Mouse (Mus musculus) right cerebral cortex, postnatal 25 days (tissue): Measurements from ENCODE around the gene Bri3bp.
A peak's percentile ranks its signal among the peaks of the same experiment; 100 is the strongest.
"Not testable (repeated sequence)": the region's sequence is repeated elsewhere in the genome, so short reads cannot be mapped to it uniquely, and the experiment has no call there.

ENCODE experiments used
- DNase-seq: peaks from one replicate; pipeline ENCODE4 v3.0.0; 2022

Bri3bp gene

DNA sequence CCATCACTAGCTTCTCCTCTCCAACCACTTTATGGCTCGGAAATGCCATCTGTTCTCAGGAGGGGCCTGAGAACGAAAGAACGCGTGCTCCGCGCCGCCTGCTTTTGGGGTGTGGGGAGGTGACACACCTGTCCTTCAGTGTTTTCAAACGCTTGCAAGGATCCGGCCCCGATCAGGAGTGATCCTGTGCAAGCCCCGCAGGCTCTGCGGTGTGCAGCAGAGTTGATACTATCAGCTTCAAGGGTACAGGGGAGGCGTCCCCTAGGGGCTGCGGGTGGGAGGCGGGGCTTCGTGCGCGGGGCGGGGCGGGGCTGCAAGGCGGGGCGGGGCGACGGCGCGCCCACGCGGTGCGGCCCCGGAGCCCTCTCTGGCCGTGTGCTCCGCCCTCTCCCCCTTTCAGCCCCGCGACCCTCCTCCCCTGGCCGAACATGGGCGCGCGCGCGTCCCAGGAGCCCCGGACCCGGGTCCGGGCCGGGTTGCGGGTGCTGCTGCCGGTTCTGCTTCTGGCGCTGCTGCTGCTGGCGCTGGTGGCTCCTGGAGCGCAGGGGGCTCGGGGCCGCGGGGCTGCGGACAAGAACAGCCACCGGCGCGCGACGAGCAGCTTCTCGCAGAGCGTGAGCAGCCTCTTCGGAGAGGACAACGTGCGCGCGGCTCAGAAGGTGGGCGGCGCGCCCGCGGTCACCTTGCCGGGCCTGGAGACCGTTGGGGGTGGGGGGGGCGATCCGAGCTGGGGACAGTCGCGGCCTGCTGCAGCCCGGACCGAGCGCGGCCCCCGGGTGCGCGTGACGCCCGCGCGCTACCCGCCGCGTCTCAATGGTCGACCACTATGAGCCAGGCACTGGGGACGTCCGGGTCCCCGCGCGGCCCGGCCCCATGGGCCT, at the start of gene Bri3bp:
Bri3bp (plus strand) TSS at position 335 of the 881 bp plus-strand sequence.
- peak; percentile 55 for DNase-seq

DNA sequence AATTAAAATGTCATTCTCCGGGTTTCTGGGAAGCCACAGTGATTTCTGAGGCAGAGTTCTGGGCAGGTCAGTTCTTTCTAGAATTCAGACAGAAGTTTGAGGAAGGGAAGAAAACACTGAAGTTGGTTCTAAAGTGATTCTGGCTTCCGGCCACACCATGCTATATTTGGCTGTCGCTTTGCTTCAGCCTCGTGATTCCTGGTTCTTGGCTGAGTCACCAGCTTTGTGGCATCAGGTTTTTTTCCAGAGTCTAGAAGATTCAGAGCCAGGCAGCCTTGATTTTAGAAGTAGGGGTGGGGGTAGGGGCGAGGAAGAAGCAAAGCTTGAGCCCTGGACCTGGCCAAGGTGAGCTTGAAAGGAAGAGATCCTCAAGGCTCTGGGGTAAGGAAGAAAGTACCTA, 49.8 kb upstream of the Bri3bp start:
- peak; percentile 84 for DNase-seq

DNA sequence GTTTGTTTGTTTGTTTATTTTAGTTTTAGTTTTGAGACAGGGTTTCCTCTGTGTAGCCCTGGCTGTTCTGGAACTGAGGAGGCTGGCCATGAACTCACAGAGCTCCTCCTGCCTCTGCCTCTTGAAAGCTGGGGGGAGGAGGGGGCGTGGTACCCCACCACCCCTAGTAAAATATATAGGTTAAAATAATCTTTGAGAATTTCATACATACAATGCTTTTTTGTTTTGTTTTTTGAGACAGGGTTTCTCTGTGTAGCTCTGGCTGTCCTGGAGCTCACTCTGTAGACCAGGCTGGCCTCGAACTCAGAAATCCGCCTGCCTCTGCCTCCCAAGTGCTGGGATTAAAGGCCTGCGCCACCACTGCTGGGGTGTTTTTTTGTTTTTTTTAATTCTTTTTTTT, 49.2 kb upstream of the Bri3bp start:
- DNase-seq, result not testable (repeated sequence)

DNA sequence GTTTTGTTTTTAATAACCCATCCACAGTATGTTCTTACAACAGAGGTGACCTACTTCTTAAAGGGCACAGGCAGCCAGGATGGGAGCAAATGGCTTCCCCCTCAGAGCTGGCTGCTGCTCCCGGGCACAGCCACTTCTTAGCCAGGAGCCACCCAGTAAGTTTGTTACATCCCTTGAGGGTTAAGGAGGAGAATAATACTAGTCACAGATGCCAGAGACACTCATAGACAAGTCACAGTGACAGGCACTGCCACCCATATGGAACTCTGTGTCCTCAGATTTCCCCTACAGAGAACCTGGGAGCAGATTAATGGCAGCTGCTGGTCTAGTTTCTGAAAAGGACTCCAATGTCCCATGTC, 48.8 kb upstream of the Bri3bp start:
- DNase-seq, result no peak

DNA sequence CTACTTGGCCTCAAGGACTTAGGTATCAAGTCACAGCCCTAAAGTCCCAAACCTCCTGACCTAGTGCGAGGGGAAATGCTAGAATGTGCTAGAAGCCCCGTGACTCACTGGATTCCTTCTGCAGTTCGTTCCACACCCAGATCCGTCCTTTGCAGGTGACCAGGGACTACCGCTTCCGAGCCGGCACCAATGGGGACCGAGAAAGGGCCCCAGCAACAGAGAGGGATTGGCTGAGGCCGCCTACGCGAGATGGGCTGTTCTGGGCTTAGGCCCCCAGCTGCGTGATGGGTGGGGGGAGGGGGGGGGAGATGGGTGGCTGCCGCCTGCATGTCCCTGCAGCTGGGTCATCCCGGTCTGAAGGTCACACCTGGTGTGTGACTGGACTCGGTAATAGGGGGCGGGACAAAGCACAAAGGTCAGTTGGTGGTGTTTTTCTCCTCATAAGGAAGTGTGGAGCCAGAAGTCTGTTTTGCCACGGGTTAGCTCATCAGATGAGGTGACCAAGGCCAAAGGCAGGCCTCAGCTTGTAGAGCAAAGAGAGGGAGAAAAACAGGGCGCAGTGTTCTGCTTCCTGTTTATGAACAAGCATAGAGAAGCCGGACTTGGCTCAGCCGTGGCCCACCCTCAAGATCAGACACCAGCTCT, 48.3 kb upstream of the Bri3bp start:
- DNase-seq, result peak; percentile 94

DNA sequence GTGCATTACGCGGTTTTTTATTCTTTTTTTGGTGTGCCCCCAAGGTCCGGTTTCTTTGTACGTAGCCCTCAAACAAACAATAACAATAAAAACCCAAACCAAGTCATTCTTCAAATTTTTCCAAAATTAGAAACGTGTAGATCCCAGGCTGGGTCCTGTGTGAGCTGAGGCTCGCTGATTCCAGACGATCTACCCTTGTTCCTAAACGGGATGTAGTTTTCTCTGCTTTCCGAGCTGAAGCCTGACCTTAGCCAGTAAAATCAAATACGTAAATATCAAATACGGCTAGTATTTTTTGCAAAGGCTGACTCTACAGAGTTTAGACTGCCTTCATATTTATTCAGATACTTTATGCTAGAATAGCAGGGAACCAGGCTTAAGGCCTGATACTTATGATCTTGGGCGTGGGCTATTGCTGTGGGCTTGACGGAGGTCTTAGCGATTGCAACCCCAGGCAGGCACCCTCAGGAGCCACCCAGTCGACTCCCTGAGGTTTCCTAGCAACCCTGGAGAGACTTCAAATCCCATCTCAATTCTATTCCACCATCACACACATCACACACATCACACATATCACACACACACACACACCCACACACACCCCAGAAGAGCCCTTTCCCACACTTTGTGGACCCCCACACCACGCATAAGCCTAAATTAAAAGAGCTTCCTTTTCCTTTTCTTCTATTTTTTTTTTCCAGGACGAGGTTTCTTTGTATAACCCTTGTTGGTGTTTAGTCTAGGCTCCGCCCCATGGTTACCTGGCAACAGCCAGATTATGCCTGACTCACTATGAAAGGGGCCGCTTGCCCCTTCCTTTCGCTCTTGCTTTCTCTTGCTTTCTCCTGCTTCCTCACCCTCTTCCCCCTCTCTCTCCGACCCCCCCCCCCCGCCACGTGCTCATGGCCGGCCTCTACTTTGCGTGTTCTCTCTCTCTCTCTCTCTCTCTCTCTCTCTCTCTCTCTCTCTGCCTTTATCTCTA, 47.5 kb upstream of the Bri3bp start:
- DNase-seq, result peak; percentile 68

DNA sequence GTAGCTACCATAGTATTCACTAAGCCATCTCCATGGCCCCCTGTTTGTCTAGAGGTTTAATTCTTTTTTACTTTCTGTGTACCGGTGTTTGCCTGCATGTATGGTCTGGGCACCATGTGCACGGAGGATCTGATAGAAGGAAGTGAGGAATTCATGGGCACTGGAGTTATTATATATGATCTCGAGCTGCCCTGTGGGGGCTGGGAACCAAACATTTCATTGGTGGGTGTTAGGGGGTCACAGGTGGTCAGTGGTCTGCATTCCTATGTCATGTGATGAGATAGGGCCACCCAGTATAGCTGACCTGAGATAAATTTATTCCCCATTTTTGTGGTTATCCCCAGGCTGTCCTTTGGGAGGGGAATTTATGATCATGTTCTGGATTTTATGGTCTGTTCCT, 46.4 kb upstream of the Bri3bp start:
- DNase-seq, result no peak

DNA sequence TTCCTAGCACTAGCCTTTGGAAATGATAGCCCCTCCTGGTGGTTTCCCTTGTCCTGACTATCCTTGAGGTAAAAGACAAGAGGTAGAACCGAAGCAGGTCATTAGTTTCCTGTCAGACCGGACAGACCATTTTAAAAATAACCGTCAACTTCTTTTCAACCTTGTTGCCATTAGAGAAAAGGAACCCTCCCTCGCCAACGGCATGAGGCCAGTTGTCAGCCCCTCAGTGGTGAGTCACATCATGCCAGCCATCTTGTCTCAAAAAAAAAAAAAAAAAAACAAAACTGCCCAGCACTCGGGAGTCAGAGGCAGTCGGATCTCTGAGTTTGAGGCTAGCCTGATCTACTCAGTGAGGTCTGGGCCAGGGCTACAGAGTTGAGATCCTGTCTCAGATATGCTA, 40.5 kb upstream of the Bri3bp start:
- DNase-seq, result no peak

DNA sequence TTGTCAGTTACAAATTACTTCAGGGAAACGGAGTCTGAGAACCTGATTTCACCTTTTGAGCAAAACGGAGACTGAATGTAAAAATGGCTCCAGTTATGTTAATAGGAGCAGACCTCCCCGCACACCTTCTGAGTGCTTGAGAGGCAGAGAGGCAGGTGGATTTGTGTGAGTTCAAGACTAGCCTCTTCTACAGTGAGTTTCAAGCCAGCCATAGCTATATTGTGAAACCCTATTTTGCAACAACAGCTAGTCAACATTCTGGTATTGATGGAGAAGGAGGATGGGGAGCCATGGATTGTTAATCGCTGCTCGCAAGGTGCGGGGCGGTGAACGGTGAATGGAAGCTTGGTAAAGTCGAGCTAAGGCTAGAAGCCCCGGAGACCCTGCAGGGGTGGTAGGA, 38.9 kb upstream of the Bri3bp start:
- no peak for DNase-seq

DNA sequence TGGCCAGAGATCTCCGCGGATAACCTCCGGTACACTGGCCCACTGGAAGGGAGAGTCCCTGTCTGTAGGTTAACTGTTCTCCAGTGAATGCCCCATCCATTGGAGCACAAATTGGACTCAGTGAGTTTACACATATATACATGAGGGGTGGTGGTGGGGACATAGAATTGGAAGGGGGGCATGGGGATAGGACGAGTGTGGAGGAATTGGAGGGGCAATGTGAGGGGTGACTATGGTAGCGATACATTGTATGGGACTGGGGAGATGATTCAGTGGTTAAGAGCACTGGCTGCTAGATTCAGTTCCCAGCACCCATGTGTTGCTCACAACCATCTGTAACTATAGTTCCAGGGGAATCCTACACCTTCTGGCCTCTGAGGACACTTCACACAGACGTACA, 38.4 kb upstream of the Bri3bp start:
- DNase-seq, result no peak

DNA sequence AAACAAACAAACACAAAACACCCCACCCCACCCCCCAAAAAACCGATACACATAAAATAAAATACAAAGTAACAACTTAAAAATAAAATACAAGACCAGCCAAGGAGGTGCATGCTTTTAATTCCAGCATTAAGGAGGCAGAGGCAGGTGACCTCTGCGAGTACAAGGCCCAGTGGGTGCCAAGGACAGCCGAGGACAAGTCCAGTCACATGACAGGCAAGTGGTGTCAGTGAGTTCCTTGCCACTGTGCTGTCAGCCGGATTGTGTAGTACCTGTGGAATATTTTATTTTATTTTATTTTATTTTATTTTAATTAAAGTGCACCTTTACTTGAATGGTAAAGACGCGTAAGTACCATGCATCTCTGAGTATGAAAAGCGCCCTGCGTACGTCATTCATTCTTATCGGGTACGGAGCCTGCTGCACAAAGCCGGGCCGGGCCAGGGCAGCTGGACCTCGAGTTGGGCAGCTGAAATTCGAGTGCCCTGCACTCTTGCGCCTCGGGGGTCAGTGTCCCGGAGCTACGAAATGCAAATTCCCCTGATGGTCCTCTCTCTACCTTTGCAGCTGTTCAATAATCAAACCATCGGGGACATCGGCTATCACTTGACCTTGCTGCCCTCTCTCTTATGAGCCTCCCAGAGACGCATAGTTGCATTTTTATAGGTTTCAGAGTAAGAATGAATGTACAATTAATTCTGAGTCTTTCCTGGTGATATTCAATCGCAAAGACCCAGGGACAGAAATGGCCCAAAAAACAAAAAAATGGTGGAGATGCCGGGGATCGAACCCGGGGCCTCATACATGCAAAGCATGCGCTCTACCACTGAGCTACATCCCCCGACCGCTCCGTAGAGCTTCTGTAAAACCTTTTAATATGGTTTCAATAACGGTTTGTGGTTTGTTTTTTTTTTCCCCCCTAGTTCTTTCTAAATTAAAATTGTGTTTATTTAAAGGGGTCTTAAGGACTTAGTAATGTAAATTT, 37.6 kb upstream of the Bri3bp start:
- peak; percentile 61 for DNase-seq

DNA sequence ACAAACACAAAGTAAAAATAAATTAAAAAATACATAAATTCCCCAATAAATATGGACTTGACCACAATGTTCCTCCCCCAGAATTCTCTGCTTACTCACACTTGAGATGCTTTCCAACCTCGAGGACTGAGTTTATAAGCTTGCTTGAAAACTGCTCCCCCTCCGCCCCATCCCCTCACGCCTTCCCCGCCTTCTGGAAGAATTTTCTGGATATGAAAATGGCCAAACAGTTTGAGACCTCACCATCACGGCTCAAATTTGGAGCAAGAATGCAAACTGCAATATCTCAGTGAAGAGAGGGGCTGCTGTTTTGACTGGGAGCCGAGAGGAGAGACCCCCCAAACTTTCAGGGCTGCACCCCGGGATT, 36.8 kb upstream of the Bri3bp start:
- DNase-seq, result no peak

DNA sequence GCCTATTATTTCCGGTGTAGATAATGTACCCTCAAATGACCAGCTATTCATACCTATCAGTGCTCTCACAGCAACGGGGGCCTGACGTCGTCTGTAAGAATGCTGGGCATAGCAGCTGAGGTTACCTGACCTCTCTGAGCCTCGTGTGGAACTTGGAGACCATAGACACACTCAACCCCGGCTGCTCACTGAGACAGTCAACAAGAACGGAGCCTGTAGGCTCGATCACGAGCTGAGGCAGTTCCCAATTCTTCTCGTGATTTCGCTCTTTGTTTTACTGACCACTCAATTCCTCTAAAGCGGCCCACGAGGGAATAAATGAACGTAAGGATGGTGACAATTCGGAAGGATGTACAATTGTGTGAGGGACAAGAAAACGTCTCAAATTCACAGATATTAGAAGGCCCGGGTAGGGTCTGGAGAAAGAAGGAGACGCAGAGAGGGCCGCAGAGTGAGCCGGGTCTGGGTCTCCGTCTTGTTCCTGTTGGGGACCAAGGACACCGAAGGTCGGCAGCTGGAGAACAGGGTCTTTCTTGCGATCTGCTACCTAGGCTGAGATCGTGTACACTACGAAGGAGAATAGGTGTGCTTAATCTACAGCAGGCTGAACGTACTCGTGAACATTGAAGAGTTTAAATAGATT, 36.3 kb upstream of the Bri3bp start:
- peak; percentile 70 for DNase-seq

DNA sequence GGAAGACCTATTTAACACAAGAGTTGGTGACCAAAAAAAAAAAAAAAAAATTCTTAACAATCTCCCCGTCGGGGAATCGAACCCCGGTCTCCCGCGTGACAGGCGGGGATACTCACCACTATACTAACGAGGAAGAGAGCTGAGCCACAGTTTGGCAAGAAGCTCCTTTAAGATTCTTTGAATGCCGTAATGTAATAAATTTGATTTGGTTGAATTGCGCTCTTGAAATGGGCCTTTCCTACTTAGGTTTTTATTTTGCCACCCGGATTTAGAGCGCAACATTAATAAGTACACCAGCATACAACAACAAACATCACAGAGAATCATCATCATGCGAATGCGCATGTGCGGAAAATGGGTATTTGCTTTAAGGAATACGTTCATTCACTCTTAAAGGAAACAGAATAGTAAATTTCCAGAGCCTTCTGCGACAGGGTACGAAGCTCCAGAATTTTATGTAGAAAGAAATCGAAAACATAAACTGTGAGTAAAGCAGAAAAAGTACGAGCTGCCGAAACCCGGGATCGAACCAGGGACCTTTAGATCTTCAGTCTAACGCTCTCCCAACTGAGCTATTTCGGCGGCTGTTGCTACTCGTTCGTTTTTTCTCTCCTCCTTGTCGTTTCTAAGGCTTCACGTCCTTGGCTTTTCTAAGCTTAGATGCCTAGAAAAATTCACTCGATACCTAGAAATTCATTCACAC, 35.7 kb upstream of the Bri3bp start:
- DNase-seq, result peak; percentile 84

DNA sequence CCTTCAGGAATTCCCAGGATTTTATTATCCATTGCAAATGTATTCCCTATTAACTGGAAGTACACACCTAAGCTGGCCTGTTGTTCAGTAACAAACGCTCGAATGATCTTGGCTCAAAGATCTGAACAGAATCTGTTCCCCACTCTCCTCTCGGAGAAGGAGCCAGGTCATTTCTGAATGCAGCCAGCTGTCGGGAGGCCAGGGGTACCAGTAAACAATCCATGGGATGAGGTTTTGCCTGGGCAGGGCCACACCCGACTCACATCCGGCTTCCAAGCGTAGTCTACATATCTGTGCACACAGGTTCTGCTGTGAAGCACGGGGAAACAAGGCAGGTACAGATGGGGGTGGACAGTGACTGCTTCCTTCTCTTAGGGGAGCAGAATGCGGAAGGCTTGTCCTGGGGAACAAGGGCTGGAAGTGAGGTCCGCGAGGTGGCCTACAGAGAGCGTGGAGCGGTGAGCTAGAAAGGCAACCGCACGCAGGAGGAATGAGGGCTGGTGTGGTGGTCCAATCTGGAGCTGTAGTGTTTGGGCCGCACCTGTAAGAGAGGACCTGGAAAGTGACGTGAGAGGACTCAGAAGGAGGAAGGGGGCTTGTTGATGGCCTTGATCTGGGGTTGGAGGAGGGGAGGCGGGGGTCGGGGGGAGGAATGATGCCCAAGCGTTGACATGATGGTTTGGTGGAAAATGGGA, 34.9 kb upstream of the Bri3bp start:
- peak; percentile 74 for DNase-seq

DNA sequence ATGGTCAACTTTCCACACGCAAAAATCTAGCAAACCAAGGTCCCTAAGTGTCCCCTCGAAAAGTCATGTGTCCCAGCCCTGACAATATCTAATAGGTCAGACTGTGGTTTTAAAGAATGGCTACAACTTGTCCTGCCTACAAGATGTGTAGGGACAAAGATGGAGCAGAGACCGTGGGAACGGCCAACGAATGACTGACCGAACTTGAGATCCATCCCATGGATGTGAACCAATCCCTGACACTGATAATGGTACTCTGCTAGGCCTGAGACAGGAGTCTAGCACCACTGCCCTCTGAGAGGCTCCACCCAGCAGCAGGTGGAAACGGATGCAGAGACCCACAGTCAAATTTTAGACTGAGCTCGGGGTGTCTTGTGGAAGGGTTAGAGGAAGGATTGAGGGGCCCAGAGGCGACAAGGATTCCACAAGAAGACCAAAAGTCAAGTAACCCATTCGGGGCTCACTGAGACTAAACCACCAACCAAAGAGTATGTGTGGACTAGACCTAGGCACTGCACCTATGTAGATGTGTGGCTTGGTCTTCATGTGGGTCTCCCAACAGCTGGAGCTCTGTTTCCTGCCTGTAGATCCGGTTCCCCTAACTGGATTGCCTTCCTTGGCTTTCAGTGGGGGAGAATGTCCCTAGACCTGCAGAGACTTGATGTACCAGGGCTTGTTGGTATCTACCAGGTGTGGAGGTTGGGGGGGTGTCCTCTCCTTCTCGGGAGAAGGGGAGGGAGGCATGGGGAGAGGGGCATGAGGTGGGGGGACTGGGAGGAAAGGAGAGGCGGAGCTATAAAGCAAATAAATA, 34.1 kb upstream of the Bri3bp start:
- DNase-seq, result no peak

DNA sequence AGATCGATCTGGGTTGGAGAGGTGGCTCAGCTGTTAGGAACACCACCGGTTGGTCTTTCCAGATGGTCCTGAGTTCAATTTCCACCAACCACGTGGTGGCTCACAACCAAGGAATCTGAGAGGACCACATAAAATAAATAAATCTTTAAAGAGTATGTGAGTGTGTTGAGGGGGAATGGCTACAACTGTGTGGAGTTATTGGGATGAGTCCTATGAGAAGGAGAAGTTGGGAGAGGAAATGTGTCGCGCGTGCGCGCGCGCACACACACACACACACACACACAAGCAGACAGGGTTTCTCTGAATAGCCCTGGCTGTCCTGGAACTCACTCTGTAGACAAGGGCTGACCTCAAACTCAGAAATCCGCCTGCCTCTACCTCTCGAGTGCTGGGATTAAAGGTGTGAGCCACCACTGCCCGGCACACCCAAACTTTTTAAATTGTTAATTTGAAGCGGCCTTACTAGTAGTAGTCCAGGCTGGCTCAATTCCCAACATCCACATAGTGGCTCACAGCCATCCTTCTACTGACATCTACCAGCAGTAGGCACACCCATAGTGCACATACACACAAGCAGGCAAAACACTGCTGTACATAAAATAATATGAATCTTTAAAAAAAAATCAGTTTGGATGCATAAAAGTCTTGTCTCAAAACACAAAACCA, 33.3 kb upstream of the Bri3bp start:
- DNase-seq, result no peak

DNA sequence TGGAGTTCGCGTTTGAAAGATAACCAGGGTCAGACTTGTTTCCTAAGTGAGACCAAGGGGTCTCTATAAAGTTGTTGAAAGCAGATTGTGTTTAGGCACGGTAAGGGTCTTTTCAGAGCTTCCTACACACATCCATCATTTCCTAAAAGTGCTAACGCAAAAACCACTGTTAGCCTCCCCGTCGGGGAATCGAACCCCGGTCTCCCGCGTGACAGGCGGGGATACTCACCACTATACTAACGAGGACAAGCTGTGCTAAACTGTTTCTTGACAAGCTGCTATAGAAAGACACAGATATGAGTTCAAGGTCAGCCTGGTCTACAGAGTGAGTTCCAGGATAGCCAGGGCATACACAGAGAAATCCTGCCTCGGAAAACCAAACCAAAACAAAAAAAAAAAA, 32.5 kb upstream of the Bri3bp start:
- DNase-seq, result peak; percentile 81
